Mouse (Mus musculus) lung, postnatal 0 days (tissue): ENCODE data around the gene Slfn5. TPM values are rescaled to one million over a fixed set of nuclear protein-coding genes. Genes with fewer than 3 reads are reported as not detected.
"Not testable (repeated sequence)": the region's sequence is repeated elsewhere in the genome, so short reads cannot be mapped to it uniquely, and the experiment has no call there.

Source experiments
- ATAC-seq: fragments of 200-750 bp; cut with Nextera tagmentation; 2 replicates; pipeline ENCODE4 v1.8.0; 2017; ENCODE audit warnings: moderate library complexity
- DNase-seq: peaks from one replicate; pipeline ENCODE4 v3.0.0-alpha.2; 2016; ENCODE audit warnings: low spot score
- H3K27ac ChIP-seq: fragments of 300-500 bp; sonication (generic); 2 replicates; pipeline ENCODE4 v1.5.1; 2014; ENCODE audit warnings: antibody characterized with exemption, mild to moderate bottlenecking, low read length, mixed read lengths
- H3K27me3 ChIP-seq: fragments of 300-500 bp; sonication (generic); replicated peaks from 2 replicates; pipeline ENCODE4 v1.6.1; 2014; ENCODE audit warnings: low read length, mixed read lengths; ENCODE audit not compliant: insufficient read depth
- H3K36me3 ChIP-seq: fragments of 300-500 bp; sonication (generic); 2 replicates; pipeline ENCODE4 v1.6.1; 2014; ENCODE audit warnings: low read length, mixed read lengths; ENCODE audit not compliant: insufficient read depth
- H3K4me1 ChIP-seq: fragments of 300-500 bp; sonication (generic); 2 replicates; pipeline ENCODE4 v1.6.1; 2014; ENCODE audit warnings: antibody characterized with exemption, low read depth, low read length, mixed read lengths; ENCODE audit not compliant: insufficient read depth
- H3K4me2 ChIP-seq: fragments of 300-500 bp; sonication (generic); replicated peaks from 2 replicates; pipeline ENCODE4 v1.6.1; 2014; ENCODE audit warnings: low read depth, mild to moderate bottlenecking, low read length, moderate library complexity, mixed read lengths
- H3K4me3 ChIP-seq: fragments of 300-500 bp; sonication (generic); 2 replicates; pipeline ENCODE4 v1.5.1; 2014; ENCODE audit warnings: low read depth, low read length
- H3K9ac ChIP-seq: fragments of 300-500 bp; sonication (generic); replicated peaks from 2 replicates; pipeline ENCODE4 v1.6.1; 2014; ENCODE audit warnings: low read depth, mild to moderate bottlenecking
- H3K9me3 ChIP-seq: fragments of 300-500 bp; sonication (generic); 2 replicates; pipeline ENCODE4 v1.6.1; 2016; ENCODE audit warnings: low read length, mixed read lengths
- CTCF ChIP-seq: IDR thresholded peaks from 2 replicates; pipeline ENCODE4 v1.5.1; 2016; ENCODE audit warnings: antibody characterized with exemption, mild to moderate bottlenecking
- EP300 ChIP-seq: IDR thresholded peaks from 2 replicates; pipeline ENCODE4 v1.6.1; 2016; ENCODE audit warnings: antibody characterized with exemption, mild to moderate bottlenecking, control low read depth
- WGBS: fragments of 180-500 bp; shearing (Covaris S2); extraction: QIAGEN DNeasy Blood & Tissue Kit; methylation state at CpG from one replicate; pipeline ENCODE4 v1.1.7; 2014; 5-methylcytosine and 5-hydroxymethylcytosine counted together
- polyA plus RNA-seq: library from polyadenylated mRNA; unstranded; fragments of >200 nt; fragmentation: Nextera tagmentation; extraction: Ambion mirVana; gene quantifications from 2 replicates; pipeline ENCODE4 v1.2.1, GENCODE M21; 2015

Gene Slfn5
- polyA plus RNA-seq, 1 experiment from 2014 or later: 25.8 TPM

DNA sequence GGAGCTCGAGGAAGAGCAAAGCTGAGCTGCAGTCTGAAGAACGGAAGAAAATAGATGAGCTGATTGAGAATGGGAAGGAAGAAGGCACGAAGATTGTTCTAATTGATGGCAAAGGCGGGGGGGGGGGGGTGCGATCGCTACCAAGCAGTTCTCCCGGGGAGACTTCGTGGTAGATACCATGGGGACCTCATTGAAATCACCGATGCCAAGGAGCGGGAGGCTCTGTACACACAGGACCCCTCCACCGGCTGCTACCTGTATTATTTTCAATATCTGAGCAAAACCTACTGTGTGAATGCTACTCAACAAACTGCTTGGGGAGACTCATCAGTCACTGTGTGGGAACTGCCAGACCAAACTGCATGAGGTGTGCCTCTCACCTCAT lies 20.4 kb downstream of the Slfn5 start:
- no peak overlapping the region for H3K27ac ChIP-seq
- H3K4me1 ChIP-seq: no peaks in the 10 kb centered on the region
- H3K9me3 ChIP-seq: no peaks in the 10 kb centered on the region
- H3K4me3 ChIP-seq: no peak overlapping the region
- peak overlapping the region; percentile 36; the same call in 1 of the 2 replicates for H3K4me2 ChIP-seq
- no peaks in the 10 kb centered on the region for H3K36me3 ChIP-seq
- DNase-seq (no peak), ATAC-seq (no peak)
- WGBS: 60% methylated on average over 8 of the region's 11 CpGs
- TF ChIP-seq CTCF (no peak), EP300 (no peak)
- H3K27me3 ChIP-seq: no peaks in the 10 kb centered on the region
- H3K9ac ChIP-seq: no peak overlapping the region

DNA sequence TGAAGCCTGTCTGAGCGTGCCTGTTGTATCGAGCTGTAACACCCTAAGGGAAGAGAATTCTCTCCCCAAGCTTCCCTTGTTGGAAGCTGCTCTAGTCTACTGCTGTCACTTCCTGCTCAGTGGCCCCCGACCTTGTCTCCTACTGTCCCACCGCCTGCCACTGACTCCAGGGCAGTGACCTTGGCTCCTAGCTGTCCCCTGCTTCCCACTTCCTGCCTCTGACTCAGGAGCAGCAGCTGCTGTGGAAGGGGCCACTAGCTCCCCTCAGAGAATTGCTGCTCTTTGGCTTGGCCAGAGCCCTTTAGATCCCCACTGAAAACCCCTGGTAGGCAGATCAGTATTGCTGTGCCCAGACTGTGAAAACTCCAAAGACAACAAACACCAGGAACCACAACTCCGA lies 22.8 kb downstream of the Slfn5 start:
- Histone ChIP-seq H3K27ac (no peak overlapping the region), H3K4me3 (no peak overlapping the region), H3K36me3 (no peaks in the 10 kb centered on the region), H3K4me2 (no peak overlapping the region), H3K4me1 (no peaks in the 10 kb centered on the region), H3K9ac (no peak overlapping the region), H3K9me3 (no peaks in the 10 kb centered on the region), H3K27me3 (no peaks in the 10 kb centered on the region)
- WGBS: 33% methylated on average over 5 of the region's 5 CpGs
- ATAC-seq (peak; percentile 53; the same call in 1 of the 2 replicates), DNase-seq (no peak)
- no peak for TF ChIP-seq CTCF
- no peak for TF ChIP-seq EP300

DNA sequence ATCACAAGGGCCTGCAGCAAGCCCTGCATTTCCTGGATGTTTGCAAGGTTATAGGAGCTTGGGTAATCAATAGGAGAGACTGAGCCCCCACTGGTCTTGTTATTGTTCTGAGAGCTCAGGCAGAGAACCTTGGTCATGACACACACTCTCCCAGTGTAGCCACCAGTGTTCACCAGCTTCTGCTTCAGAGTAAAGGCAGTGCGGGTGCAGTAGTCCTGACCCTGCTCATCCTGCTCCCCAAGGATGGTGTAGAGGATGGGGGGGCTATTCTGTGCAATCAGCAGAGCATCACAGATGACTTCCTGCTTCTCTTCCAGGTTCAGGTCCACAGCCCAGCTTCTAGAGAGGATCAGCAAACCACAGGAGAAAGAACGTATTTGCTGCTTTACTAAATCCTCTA lies 31.3 kb downstream of the Slfn5 start:
- not testable (repeated sequence) for H3K27me3 ChIP-seq, H3K36me3 ChIP-seq, H3K9me3 ChIP-seq, H3K4me1 ChIP-seq, H3K27ac ChIP-seq, H3K9ac ChIP-seq, DNase-seq, H3K4me3 ChIP-seq, H3K4me2 ChIP-seq, ATAC-seq
- 87% methylated on average over 2 of the region's 2 CpGs for WGBS

DNA sequence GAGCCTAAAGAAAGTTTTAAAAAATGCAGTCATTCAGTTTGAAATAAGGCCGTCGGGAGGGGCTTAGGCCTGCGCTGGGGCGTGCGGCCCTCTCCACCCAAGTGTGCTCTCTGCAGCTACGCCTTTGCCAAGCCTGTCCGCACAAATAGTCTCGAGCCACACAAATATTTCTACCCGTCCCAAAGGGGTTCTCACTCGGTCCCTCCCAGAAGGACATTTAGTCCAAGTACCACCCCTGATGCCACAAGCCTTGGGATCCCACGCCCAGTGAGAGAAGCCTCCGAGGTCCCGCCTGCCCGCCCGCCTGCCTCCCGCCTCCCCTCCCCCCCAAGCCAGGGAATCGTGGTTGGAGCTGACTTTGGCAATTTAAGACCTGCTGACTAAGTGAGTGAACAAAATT lies 32.0 kb downstream of the Slfn5 start:
- ATAC-seq: no peak
- 82% methylated on average over 17 of the region's 17 CpGs for WGBS
- H3K27ac ChIP-seq: no peak overlapping the region
- H3K9me3 ChIP-seq: no peaks in the 10 kb centered on the region
- DNase-seq: no peak
- no peak overlapping the region for H3K9ac ChIP-seq
- TF ChIP-seq EP300: no peak
- TF ChIP-seq CTCF: no peak
- H3K27me3 ChIP-seq: no peaks in the 10 kb centered on the region
- no peak overlapping the region for H3K4me3 ChIP-seq
- H3K36me3 ChIP-seq: no peaks in the 10 kb centered on the region
- H3K4me2 ChIP-seq: no peak overlapping the region
- H3K4me1 ChIP-seq: no peaks in the 10 kb centered on the region

DNA sequence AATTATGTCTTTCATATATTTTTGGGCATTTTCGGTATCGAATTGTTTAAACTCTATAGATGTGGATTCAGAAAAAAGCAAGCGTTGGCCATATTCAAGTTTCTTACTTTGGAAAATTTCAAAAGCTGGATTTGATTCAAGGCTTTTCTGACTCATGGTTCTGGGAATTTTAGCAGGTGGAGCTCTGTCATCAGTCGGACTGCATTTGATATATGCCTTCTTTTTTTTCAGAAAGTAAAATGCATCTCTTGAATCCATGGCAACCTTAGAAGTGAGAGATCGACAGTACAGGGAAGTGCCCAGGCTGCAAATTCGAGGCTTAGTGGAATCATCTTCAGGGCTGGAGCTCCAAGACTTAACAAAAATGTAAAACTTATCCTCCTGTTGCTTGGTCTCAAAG lies 36.5 kb downstream of the Slfn5 start:
- ATAC-seq (no peak), DNase-seq (no peak)
- Histone ChIP-seq H3K4me3 (no peak overlapping the region), H3K9me3 (no peaks in the 10 kb centered on the region), H3K4me1 (no peaks in the 10 kb centered on the region), H3K36me3 (no peaks in the 10 kb centered on the region), H3K4me2 (no peak overlapping the region), H3K27me3 (no peaks in the 10 kb centered on the region), H3K9ac (no peak overlapping the region), H3K27ac (no peak overlapping the region)
- 90% methylated on average over 6 of the region's 6 CpGs for WGBS
- TF ChIP-seq EP300 (no peak), CTCF (no peak)

DNA sequence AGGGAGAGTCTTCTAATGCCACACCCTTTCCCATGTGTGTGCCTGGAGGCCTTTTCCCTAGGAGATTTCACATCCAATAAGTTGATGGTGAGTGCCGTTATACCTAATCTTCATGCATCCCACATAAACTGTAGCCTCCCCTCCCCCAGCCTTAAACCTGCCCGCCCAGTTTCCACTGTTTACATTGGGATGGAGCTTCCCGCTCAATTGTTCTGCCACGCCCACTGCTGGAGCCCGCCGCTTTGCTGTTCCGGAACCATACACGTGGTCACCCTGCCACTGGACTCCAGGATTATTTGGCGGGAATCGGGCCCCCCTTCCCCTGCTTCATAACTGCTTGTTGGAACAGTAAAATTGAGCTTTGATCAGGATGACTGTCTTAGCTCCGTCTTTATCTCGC lies 38.2 kb downstream of the Slfn5 start:
- no peaks in the 10 kb centered on the region for H3K9me3 ChIP-seq
- H3K36me3 ChIP-seq: no peaks in the 10 kb centered on the region
- peak; percentile 53; the same call in 1 of the 2 replicates for ATAC-seq
- no peak for TF ChIP-seq CTCF
- TF ChIP-seq EP300: no peak
- WGBS: 22% methylated on average over 12 of the region's 12 CpGs
- H3K4me1 ChIP-seq: no peaks in the 10 kb centered on the region
- H3K27ac ChIP-seq: no peak overlapping the region
- H3K4me3 ChIP-seq: peak overlapping the region; percentile 12; the same call in 1 of the 2 replicates
- H3K4me2 ChIP-seq: peak overlapping the region; percentile 33
- DNase-seq: peak; percentile 18
- no peak overlapping the region for H3K9ac ChIP-seq
- H3K27me3 ChIP-seq: no peaks in the 10 kb centered on the region

DNA sequence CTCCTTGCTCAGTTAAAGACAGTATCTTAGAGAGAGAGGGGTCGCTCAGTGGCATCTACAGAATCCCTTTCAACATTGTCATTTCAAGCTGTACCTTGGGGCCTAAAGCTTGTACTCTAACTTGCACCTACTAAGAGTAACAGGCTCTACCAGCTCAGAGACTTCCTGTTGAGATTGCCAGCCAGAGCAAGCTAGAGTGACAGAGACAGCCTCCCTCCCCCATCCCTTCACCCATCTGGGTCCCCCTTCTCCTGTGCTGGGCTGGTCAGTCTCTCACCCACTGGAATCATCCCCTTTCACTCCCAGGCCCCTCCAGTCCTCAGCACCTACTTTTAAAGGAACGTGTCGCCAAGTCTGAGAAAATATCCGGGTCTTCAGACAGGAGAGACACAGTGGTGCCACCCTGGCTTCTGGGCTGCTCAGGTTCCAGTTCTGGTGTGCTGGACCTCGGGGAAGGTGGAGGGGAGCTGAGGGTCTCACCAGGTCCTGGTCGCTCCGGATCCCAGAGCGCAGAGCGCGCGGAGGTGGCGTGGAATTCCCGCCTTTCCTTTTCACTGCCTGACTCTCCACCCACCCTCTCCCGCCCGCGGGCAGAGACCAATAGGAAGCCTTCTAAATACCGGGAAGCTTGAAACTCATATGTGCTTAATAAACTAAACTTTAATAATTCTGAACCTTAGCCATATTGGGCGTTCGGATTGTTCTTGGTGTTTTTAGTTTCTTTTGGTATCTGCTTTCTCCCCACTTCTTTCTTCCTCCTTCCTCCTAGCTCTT lies 39.6 kb downstream of the Slfn5 start:
- H3K4me2 ChIP-seq: peak overlapping the region; percentile 68
- not testable (repeated sequence) for H3K36me3 ChIP-seq, H3K4me1 ChIP-seq, H3K27me3 ChIP-seq, H3K9me3 ChIP-seq
- peak overlapping the region; percentile 27; the same call in 1 of the 2 replicates for H3K9ac ChIP-seq
- ATAC-seq (peak; percentile 81), DNase-seq (peak; percentile 80)
- WGBS: 8% methylated on average over 16 of the region's 19 CpGs
- 0 out of 2 replicates have a peak overlapping the region, but pooled peaks have one; percentile 1 for H3K27ac ChIP-seq
- peak overlapping the region; percentile 57 for H3K4me3 ChIP-seq
